Mouse (Mus musculus): Measurements from ENCODE around the gene Qprt.

GRCm38 (mm10) chr7:127145387-127146266, 23.6 kb upstream of the Qprt start:
- TF ChIP-seq CTCF (conservative IDR thresholded peaks at IDR 0.05; ENCODE audit: low read length) (no peak), POU5F1 (IDR thresholded peaks at IDR 0.05; ENCODE audit: borderline replicate concordance, low read length) (no peak)
